Mouse (Mus musculus): ENCODE results near the gene Rbpj.

GRCm38 (mm10) chr5:53590179-53590765, 124.3 kb downstream of the Rbpj start:
- TF ChIP-seq POLR2A (IDR thresholded peaks at IDR 0.05; ENCODE audit: insufficient read length, low read depth) (peak; percentile 59), TCF12 (IDR thresholded peaks at IDR 0.05; ENCODE audit: insufficient read depth, poor library complexity, severe bottlenecking) (no peak), MAX (IDR thresholded peaks at IDR 0.05; ENCODE audit: low read depth) (no peak), REST (IDR thresholded peaks at IDR 0.05; ENCODE audit: insufficient read depth, insufficient read length) (no peak), MYOG (IDR thresholded peaks at IDR 0.05; ENCODE audit: control insufficient read depth in 1 of 3, insufficient read depth in 1 of 3, insufficient read length in 2 of 3, low read depth in 2 of 3) (no peak), E2F4 (IDR thresholded peaks at IDR 0.05; ENCODE audit: insufficient read depth) (no peak), SRF (IDR thresholded peaks at IDR 0.05; ENCODE audit: control insufficient read depth, insufficient read length, low read depth) (no peak), CEBPB (IDR thresholded peaks at IDR 0.05; ENCODE audit: insufficient read depth, poor library complexity, severe bottlenecking) (no peak), USF1 (IDR thresholded peaks at IDR 0.05; ENCODE audit: low read depth) (no peak)

All from myocyte (in vitro differentiated cells).